Comparison of ENCODE assay signal across 8 mouse cellular contexts in the genomic region with DNA sequence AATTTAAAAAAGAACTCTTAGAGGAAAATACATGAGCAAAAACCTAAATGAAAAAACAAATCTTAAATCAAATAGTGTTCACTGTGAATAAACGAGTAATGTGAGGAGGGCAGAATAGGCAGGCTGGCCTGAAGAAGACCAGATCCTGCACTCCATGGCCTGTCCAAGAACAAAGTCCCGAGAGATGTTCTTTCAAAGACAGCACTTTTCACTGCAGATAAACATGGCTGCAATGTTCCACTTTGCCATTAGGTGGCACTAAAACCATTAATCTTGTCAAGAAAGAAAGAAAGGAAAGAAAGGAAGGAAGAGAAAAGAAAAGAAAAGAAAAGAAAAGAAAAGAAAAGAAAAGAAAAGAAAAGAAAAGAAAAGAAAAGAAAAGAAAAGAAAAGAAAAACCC. TPM values are rescaled to one million over a fixed set of nuclear protein-coding genes. Genes with fewer than 3 reads are reported as not detected.
DNase-seq lines count a peak whose midpoint lies in the region; ATAC-seq and TF ChIP-seq lines count a peak whose summit lies in the region.
"Had no signal": no experiment of that assay in that cellular context is flagged by ENCODE, and none has a peak within 500 bp of the region (broad histone marks: within the 10 kb centered on the region; RNA-seq: fewer than 3 reads in every experiment).

No protein-coding gene starts in this region.

- H3K9ac ChIP-seq in hindbrain, postnatal 0 days (replicated peaks; ENCODE audit: low read length) = no peak overlapping the region

- no peak overlapping the region for H3K4me2 ChIP-seq in hindbrain, postnatal 0 days (ENCODE audit: low read depth, low read length)

- H3K9me3 ChIP-seq in hindbrain, postnatal 0 days (ENCODE audit: low read length) = no peaks in the 10 kb centered on the region

- H3K27me3 ChIP-seq in hindbrain, postnatal 0 days (ENCODE audit: insufficient read depth, low read length) = no peaks in the 10 kb centered on the region

- no peak overlapping the region for H3K27ac ChIP-seq in hindbrain, postnatal 0 days

- no peak overlapping the region for H3K4me3 ChIP-seq in hindbrain, postnatal 0 days (ENCODE audit: low read length)
- H3K4me3 ChIP-seq: myocyte had no signal

- intact Hi-C loops in left cerebral cortex, postnatal 14 days (cut with DNase I) = loop anchor here (5.0 to 10.0 kb wide), 2 partner anchors 189 to 292 kb away; partner anchors contain the start of gene Zbtb37

- ATAC-seq in common myeloid progenitor, adult 5-6 weeks (replicated peaks; ENCODE audit: low read depth, poor library complexity, severe bottlenecking) = peak; percentile 74; the same call in 1 of the 2 replicates
- ATAC-seq in hindbrain, postnatal 0 days = no peak

- 8% methylated on average over 2 of the region's 2 CpGs for WGBS in hindbrain, postnatal 0 days

- no peaks in the 10 kb centered on the region for H3K4me1 ChIP-seq in hindbrain, postnatal 0 days (ENCODE audit: insufficient read depth, low read length)

- peak; percentile 36 for DNase-seq in ovary, postnatal 14 days (ENCODE audit: low spot score)
- no peak for DNase-seq in ovary, postnatal 36 days (ENCODE audit: low spot score)
- peak; percentile 80 for DNase-seq in adipocyte (ENCODE audit: low spot score)
- peak; percentile 86 for DNase-seq in hindbrain, postnatal 0 days (ENCODE audit: low spot score)
- peak; percentile 30 to 78 for DNase-seq in left cerebral cortex, postnatal 14 days (ENCODE audit: low spot score in 2 of 2)
- DNase-seq in right cerebral cortex, adult 2 months (ENCODE audit: low spot score in 2 of 2) = peak; percentile 78 to 83

- peak; percentile 76 for TF ChIP-seq CTCF in hindbrain, postnatal 0 days (IDR thresholded peaks at IDR 0.05; ENCODE audit: low read depth)

- no peaks in the 10 kb centered on the region for H3K36me3 ChIP-seq in hindbrain, postnatal 0 days (ENCODE audit: insufficient read depth, low read length)

RNA-seq across cellular contexts. Expression of gene Rabgap1l, which starts 49.8 kb away (rescaled TPM):
- total RNA-seq in common myeloid progenitor, adult 5-6 weeks (2017) = 220 and 304 TPM in 2 replicates
- 70.5 and 78.7 TPM in 2 replicates for total RNA-seq in hindbrain, postnatal 0 days (2014; rRNA removed)
- 24.3 and 28.5 TPM in 2 replicates for polyA plus RNA-seq in hindbrain, postnatal 0 days (2015; fragmentation: Nextera tagmentation; extraction: Ambion mirVana)
- 100 to 1,000 TPM; 170 to 171 TPM for total RNA-seq in left cerebral cortex, postnatal 14 days (2021)
